Mouse (Mus musculus) naive thymus-derived CD4-positive, alpha-beta T cell, adult 5 months (primary cell): ENCODE data around the gene Vmn1r93. TPM values are rescaled to one million over a fixed set of nuclear protein-coding genes. Genes with fewer than 3 reads are reported as not detected.

Experiments
- polyA plus RNA-seq: library from polyadenylated mRNA; unstranded; fragments of 100-300 nt; shearing (Covaris generic); gene quantifications from one replicate; pipeline ENCODE4 v1.2.1, GENCODE M21; 2017

Vmn1r93 gene
- not detected for polyA plus RNA-seq

DNA sequence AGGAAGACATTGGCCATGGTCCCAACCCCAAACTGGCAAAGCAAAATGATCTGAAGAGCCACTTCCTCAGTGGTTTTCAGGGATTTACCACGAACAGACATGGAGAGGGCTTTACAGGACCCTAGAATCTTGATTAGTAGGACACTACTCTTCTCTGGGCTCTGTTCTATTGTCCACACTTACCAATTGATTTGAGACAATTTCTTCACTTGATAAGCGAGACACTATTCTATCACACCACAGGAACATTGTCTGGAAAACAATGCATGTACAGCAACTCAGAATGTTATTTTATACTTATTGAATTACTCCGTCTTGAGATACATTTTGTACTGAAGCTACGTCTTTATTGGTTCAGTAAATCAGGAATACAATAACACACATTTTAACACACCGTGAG lies at the start of gene Vmn1r93:
Vmn1r93 (minus strand) TSS at position 101 of the 400 bp plus-strand sequence.

DNA sequence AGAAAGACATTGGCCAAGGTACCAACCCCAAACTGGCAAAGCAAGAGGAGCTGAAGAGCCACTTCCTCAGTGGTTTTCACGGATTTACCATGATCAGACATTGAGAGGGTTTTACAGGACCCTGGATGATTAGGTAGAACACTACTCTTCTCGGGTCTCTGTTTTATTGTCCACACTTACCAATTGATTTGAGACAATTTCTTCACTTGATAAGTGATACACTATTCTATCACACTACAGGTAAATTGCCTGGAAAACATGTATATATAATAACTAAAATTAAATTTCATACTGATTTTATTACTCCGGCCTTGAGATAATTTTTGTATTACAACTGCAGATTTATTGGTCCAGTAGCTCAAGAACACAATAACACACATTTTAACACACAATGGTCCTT lies 29.4 kb upstream of the Vmn1r93 start, which contains the start of gene Vmn1r94:
Vmn1r94 (minus strand) TSS at position 101 of the 400 bp plus-strand sequence.

DNA sequence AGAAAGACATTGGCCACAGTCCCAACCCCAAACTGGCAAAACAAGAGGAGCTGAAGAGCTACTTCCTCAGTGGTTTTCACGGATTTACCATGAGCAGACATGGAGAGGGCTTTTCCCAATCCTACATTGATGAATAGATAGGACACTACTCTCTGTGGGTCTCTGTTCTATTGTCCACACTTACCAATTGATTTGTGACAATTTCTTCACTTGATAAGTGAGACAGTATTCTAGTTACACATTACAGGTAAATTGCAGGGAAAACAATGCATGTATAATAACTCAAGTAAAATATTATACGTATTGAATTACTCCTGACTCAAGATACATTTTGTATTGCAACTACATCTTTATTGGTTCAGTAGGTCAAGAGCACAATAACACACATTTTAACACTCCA lies 16.4 kb downstream of the Vmn1r93 start, which contains the start of gene Gm16442:
Gm16442 (minus strand) TSS at position 101 of the 400 bp plus-strand sequence.

DNA sequence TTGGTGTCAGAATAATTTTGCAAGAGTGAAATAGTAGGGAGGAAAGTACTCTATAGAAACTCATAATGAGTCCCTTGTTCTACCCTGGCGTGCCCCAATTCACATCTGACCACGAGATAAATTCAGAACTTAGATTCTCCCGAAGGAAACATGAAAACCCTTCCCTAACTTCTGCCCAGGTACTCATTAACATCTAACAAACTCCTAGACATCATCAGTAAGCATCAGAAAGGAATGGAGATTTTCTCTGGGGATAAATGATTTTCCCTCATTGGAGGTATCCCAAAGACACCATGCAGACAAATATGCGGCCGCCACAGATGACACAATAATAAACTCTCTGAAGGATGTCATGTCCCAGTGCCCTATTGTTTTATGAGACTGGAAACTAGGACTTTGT lies 39.5 kb downstream of the Vmn1r93 start, which contains the start of gene Vmn1r91:
Vmn1r91 (plus strand) TSS at position 301 of the 400 bp plus-strand sequence.

Other genes with a start within 250 kb of the Vmn1r93 start
- 77.9 TPM for gene Pvr, start 217.9 kb downstream of the Vmn1r93 start, polyA plus RNA-seq
- gene Igsf23, start 188.3 kb downstream of the Vmn1r93 start, polyA plus RNA-seq = 29.4 TPM
- gene Ceacam20, start 173.7 kb downstream of the Vmn1r93 start, polyA plus RNA-seq = not detected
- not detected for gene Nlrp9b, start 147.6 kb downstream of the Vmn1r93 start, polyA plus RNA-seq
- gene Vmn1r91, start 39.4 kb downstream of the Vmn1r93 start, polyA plus RNA-seq = not detected
- not detected for gene Gm16442, start 16.5 kb downstream of the Vmn1r93 start, polyA plus RNA-seq
- gene Vmn1r94, start 29.3 kb upstream of the Vmn1r93 start, polyA plus RNA-seq = not detected
- not detected for gene Vmn1r95, start 54.6 kb upstream of the Vmn1r93 start, polyA plus RNA-seq
- not detected for gene Gm6164, start 66.5 kb upstream of the Vmn1r93 start, polyA plus RNA-seq
- not detected for gene Gm4498, start 94.7 kb upstream of the Vmn1r93 start, polyA plus RNA-seq
- gene Gm5890, start 123.7 kb upstream of the Vmn1r93 start, polyA plus RNA-seq = not detected
- gene Gm4133, start 195.0 kb upstream of the Vmn1r93 start, polyA plus RNA-seq = not detected
- not detected for gene Gm5728, start 236.3 kb upstream of the Vmn1r93 start, polyA plus RNA-seq